Mouse (Mus musculus): Measurements from ENCODE around the gene Srbd1.

Srbd1 gene

DNA sequence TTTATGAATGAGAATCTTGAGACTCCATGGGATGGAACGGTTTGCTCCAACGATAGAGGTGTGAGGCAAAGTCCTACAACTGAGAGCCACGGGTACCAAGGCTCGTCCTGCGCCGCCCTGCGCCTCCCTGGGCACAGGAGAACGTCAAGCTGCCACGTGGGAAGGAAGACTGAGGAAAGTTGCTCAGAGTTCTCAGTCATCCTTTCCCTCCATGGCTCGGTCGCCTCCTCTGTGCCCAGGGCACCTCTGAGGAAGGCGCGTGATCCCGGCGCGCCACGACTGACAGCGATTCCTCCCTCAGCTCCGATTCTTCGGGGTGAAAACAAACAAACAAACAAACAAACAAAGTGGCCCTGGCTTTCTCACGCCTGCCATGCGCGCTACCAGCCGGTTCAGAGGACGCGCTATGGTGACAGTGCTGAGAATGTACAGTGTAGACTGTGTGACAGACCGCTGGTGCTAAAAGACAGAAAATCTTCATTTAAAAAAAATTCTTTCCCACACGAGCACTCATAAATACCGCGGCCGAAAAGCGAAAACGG lies 367 bp downstream of the Srbd1 start:
- peak in 1 of 2 experiments; percentile 17 for DNase-seq (ENCODE audit: low spot score in 2 of 2)

DNA sequence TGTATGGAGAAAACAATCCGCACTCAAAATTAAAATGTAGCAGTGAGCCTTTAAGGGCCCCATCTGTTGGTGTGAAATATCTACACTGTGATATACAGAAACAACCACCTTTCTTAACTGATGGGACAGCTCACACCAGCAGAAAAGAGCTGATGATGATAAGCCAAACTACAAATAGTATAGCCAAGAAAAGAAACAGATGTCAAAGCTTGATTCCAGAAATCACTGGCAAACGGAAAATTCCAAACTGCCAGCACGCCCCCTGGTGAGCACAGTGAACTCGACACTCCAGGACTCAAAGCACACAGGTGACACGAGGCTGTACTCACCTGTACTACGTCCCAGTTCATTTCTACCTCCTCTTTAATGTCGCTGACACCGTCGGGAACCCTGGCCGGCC lies 9.1 kb downstream of the Srbd1 start:
- DNase-seq (ENCODE audit: low spot score in 2 of 2) = peak in 1 of 2 experiments; percentile 23

DNA sequence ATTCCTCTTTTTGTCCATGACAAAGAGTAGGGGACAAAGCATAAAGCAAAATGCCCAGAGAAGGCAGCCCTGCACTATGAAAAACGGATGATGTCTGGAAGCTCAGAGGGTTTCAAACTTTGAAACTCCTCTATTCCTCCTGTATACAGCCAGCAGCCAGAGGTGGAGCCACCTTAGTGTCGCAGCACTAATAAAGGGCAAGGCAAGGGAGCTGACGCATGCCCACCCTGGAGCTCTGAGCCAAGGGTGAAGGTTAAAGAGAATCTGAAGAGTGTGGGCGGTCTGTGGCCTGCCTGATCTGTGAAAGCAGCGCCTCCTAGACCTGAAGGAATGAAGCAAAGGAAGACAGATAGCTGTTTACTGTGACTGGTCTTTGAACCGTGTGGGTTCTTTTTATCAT lies 10.5 kb downstream of the Srbd1 start:
- DNase-seq (ENCODE audit: low spot score in 2 of 2) = no peak

DNA sequence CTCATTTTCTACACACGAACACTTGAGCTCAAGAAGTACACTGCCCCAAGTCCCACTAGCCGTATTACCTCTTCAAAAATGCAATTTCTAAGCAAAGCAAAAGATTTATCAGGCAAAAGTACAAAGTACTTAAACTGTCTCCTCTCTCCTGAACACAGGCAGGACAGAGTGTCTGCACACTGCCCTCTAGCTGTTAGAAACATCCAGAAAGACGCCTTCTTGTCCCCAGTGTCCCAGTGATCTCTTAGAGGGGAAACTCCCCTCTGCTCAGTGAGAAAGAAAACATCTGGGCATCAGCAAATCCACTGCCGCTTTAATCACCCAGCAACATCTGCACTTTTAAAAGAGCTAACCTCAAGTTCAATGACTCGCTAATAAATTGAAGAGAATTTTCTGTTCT lies 12.4 kb downstream of the Srbd1 start:
- no peak for DNase-seq (ENCODE audit: low spot score in 2 of 2)

DNA sequence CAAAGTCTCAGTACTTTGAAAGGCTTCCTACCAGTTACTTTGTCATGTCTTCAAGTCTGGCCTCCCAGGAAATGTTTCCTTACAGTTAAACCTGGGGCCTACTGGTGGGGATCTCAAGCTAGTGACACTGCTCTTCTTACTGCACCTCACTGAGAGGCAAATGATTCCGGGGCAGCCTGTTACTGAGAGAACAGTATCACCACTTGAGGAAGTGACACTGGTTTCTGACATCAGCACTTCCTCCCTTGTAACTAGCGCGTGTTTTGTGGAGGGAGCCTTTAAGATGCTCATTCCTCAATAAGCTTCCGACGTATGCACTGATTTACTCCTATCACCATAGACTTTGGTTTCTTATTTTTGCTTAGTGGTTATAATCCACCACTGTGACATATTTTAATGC lies 16.8 kb downstream of the Srbd1 start:
- DNase-seq (ENCODE audit: low spot score in 2 of 2) = no peak

DNA sequence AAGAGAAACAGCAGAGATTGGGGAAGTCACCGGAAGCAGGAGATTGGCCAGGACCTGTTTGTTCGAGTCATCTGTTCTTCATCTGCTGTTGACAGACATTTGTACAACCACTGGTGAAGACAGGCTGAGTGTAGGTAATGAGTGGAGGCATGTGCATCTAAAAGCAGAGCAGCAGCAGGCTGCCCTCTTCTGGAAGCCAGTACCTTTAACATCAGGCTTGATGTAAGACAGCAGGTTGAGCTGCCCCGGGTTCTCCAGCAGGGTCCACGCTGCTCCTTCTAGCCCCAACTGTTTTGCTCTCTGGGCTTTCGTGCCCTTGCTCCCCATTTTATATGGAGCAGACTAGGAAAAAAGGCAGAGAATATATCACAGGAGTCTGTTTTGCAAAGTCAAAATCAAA lies 19.1 kb downstream of the Srbd1 start:
- DNase-seq (ENCODE audit: low spot score in 2 of 2) = no peak

DNA sequence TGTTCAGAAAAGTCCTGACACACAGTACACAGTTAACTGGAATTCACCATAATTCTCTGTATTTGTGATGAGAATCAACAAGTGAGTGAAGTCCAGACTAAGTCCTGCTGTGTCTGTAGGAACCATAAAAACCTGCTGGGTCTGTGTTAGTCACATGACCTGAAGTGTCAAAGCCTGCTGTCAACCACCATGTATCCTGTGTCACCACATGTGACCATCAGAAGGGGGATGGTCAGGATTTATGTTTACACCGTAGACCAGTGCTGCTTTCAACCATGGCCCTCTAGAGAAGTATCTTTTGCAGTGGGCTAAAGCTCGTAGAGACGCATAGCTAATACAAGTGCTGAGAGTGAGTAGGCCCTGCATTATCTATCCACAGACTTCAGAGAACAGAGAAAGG lies 21.8 kb downstream of the Srbd1 start:
- no peak for DNase-seq (ENCODE audit: low spot score in 2 of 2)

DNA sequence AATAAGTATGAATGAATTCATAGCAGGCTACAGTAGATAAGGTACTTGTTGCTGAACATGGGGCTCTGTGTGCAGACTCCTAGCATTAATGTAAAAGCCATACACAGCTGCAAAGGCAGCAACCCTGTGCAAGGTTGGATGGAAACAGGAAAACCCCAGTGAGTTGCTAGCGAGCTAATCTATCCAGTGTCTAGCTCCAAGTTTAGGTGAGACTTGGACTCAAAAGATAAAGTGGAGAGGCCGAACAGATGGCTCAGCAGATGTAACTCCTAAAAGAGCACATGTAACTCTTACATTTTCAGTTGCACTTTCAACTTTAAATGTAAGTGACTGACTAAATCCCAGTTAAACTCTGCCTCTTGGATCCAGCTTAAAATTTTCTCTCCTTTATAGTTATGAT lies 48.1 kb downstream of the Srbd1 start:
- peak; percentile 7 to 45 for DNase-seq (ENCODE audit: low spot score in 2 of 2)

DNA sequence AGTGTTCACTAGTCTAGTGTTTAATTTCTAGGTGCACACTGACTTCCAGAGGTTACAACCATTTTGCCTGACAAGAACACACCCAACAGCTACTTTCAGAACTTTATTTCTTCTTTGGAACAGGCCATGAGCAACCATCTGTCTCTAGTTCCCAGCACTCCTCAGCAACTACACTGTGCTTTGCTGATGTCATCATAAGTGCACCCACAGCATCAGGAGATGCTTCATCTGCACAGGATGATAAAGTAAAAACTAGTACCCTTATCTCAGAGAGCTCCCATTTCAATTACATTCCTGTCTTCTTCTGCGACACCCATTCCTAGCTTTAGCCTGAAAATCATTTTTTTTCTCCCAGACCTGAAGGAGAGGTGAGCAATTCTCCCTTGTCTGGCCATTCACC lies 51.9 kb downstream of the Srbd1 start:
- no peak for DNase-seq (ENCODE audit: low spot score in 2 of 2)

DNA sequence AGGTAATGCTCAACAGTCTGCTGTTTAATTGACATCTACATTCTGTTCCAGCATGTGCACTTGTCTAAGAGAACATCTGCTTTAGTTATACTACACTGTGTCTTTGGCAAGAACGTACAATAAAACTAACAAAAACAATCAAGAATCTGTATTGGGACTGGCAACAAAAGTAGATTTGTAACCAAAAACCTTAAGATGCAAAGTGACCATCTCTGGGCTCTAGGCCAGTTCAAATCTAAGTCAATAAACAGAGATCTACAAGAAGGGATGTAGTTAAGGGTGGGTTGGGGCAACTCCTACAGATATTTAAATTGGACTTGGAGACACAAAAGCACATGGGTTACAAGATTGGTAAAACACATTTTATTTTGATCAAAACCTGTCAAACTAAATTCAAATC lies 53.3 kb downstream of the Srbd1 start:
- DNase-seq (ENCODE audit: low spot score in 2 of 2) = no peak

DNA sequence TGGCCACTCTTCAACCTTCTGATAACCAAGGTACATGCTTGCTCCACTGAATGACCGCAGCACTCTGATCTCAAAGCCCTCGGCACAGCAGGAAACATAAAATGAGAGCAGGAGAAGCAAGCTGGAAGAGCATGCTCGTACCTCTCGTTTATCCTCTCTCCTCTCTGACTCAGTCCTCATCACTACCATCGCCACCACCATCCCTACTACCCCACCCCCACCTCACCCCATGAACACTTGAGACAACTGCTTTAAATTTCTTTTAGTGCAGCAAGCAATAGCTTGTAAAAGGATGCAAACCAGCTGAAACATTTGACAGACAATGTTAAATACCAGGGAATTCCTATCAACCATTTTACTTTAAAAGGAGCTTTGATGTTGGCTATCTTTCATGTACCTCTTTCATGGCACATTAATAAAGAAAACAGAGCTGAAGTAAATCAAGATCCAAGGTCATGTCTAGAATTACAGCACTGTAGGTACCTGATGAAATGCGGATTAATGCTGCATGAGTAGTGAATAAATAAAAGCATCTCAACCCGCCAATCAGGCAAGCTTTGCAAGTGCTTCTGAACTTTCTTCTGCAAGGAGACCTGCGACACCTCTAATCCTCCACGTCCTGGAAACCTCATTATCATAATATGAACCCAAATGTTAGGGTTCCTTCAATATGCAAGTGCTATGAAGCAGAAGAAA lies 54.9 kb downstream of the Srbd1 start:
- no peak for DNase-seq (ENCODE audit: low spot score in 2 of 2)

DNA sequence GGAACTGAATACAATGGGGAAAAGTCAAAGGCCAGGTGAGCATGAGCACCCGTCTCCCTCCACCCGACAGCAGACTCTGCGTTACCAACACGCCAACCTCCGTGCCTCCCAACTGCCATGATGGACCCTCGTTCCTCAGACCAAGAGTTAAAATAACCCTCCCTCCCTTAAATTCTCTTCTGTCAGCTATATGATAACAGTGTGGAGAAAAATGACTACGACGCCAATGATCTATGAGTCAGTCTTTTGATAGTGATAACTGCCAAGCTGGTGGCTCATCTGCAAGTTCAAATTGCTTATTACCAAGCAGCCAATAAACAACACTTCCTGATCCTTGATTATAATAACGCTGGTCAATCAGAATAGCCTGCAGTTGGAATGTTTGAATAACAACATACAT lies 57.1 kb downstream of the Srbd1 start:
- DNase-seq (ENCODE audit: low spot score in 2 of 2) = no peak

DNA sequence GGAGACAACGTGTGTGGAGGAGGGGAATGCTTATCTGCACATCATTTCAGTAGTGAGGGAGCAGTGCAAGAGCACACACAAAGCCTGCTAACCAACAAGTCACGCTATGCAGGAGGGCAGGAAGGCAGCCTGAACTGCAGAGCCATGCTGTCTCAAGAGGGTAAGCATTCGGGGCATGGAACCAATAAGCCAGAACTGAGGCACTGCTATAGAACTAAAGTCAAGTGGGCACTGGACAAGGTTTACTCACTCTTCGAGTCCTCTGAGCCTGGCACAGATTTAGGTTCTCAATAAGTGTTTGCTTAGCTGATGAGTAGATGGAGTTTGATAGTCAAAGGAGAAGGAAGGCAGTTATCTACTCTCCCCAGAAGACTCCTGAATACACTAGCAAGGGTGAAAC lies 58.8 kb downstream of the Srbd1 start:
- no peak for DNase-seq (ENCODE audit: low spot score in 2 of 2)

DNA sequence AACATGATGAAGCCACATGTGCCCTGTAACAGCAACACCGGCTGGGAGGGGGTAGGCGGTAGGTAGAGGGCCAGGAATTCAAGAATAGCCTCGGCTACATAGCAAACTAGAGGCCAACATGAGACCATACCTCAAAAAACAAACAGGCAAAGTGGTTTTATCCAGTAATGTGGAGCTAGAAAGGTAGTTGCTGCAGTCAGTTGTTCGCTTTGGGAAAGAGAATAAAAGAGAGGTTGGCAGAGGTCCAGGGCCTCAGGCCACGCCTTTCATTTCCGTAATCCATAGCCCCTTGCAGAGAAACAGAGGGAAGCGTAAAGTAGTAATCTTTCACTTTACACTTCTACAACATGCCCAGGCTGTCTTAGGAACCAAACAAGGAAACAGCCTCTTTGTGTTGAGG lies 61.8 kb downstream of the Srbd1 start:
- no peak for DNase-seq (ENCODE audit: low spot score in 2 of 2)

DNA sequence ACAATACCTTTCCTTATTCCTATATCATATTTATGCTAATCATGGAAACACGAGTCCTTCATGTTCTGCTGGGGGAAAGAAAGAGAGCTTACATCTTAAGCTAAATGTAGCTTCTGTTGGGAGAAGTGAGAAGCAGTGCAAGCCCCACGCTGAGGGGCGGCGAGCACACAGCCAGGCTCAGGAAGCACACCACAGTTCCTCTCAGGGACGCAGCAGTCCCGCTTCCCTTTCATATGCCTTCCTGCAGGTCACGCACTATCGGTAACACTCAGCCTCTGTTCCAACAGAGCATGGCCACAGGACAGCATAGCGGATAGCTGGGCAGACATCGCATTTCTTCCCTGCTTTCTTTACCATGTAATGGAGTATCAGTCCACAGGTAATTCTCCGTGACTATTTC lies 66.9 kb downstream of the Srbd1 start:
- no peak for DNase-seq (ENCODE audit: low spot score in 2 of 2)

DNA sequence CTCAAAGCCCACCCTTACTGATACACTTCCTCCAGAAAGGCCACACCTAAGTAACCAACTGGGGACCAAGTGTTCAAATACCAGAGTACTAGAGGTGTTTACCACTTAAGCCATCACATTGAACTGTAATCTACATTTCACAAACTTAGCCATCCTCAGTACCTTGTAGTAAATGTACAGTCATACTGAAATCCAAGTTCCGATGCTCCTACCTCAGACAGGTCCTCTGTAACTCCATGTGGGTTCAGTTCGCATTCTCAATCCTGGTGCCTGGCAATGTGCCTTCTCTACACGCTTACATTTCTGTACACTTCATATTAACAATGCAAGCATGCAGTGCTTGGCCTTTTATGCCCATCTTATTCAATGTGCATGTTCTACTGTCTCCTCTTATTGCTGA lies 77.5 kb downstream of the Srbd1 start:
- DNase-seq (ENCODE audit: low spot score in 2 of 2) = no peak

DNA sequence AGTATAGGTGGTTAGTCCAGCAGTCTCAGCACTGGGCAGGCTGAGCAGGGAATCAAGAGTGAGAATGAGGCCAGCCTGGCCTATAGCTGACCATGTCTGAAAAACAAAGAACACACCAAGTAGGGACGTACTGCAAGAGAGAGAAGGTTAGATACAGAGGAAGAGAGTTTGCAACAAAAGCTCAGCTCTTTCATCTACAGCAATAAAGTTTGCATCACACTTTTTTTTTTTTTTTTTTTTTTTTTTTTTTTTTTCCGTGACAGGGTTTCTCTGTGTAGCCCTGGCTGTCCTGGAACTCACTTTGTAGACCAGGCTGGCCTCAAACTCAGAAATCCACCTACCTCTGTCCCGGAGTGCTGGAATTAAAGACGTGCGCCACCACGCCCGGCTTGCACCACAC lies 79.1 kb downstream of the Srbd1 start:
- DNase-seq (ENCODE audit: low spot score in 2 of 2) = no peak

DNA sequence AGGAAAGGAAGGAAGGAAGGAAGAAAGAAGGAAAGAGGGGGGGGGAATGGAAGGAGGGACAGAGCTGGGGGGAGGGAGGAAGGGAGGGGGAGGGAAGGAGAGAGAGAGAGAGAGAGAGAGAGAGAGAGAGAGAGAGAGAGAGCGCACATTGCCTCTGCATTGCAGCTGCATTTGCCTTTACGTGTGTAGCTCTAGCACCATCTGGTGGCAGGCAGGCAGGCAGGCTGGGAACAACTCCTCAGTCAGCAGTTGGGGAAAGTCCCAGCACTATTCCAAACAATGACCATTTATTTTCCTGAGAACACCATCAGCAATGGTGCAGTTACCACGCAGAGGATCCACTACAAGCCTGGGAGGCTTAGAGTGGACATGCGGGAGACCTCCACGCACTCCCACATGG lies 81.5 kb downstream of the Srbd1 start:
- peak; percentile 58 to 63 for DNase-seq (ENCODE audit: low spot score in 2 of 2)

DNA sequence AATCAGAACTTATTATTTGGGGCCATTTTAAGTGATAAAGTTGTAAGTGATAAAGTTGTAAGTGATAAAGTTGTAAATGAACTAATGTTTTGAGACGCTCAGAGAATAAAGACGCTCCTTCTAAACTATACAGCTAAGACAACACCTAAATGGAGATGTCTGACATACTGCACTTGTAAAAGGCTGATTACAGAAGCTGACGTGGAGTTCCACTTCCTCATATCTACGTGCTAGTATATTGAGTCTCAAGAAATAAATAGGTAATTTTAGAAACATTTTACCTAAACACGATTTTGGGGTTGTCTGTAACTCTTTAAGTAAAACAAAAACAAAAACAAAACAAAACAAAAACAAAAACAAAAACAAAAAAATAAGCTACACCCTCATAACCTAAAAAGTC lies 84.1 kb downstream of the Srbd1 start:
- DNase-seq (ENCODE audit: low spot score in 2 of 2) = no peak

DNA sequence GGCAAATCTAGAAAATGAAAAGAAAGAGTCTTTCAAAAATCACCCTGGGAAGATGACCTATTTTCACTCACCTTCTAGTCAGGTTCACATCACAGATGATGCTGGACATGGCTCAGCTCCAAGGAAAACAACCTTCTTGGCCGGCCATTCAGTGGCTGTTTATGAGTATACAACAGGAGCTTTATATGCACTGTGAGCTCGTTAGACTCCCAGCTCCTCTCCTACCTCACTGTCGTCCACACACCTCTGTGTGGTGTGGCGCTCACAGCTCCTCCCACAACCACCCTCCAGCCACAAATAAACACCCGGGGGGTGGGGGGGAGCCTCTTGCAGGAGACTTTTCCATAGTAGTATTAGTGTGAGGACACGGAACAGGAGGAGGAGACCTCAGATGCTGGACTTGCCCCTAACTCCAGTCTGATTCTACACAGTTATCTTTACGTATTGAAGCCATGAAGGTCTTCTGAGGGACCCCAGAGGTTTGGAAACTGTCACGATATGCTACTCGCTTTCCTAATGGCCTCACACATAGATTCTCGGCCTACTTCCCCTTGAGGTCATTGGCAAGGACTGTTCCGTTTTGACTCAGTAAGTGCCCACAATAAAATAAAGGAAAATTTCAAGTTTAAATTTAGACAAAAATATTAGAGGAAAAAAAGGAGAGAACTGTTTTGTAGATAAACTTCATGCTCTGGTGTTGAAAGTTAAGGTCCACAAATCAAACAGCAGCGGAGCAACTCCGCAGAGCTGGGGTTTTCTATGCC lies 104.6 kb downstream of the Srbd1 start:
- DNase-seq (ENCODE audit: low spot score in 2 of 2) = no peak

DNA sequence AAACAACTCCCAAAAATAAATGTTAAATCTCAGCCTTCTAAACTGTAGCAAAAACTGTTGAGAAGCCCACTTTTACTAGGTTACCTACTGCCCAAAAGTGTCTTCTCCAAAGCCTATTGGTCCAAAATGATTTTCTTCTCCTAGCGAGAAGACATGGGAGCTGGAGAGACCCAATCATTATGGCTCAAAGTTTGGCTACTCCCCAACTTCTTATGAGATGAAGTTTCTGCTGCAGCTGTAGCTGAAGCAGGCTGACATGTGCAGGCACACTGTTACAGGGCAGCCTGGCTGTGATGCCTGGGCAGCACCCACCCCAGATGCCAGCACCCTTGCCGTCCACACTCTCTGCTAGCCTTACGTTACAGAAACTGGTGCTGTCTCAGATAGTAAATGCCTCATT lies 105.2 kb downstream of the Srbd1 start:
- no peak for DNase-seq (ENCODE audit: low spot score in 2 of 2)

DNA sequence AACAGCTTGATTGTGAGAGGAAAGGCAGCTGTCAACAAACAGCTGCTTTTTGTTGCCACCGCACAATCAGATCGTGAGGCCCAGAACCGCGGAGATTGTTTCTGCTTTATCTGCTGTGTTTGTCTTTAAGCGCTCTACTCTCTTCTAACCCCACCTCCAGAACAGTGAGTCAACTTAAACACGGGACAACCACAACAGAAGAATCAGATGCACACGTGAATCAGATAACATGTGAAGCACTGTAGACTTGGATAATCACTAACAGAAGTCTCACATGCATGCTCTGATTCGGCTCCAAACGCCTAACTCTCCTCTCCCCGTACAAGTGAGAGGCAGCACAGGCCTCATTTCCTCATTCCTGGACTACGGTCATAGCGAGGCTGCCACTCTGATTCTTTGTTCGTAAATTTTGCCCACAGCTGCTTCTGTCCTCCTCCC lies 106.7 kb downstream of the Srbd1 start:
- no peak for DNase-seq (ENCODE audit: low spot score in 2 of 2)

DNA sequence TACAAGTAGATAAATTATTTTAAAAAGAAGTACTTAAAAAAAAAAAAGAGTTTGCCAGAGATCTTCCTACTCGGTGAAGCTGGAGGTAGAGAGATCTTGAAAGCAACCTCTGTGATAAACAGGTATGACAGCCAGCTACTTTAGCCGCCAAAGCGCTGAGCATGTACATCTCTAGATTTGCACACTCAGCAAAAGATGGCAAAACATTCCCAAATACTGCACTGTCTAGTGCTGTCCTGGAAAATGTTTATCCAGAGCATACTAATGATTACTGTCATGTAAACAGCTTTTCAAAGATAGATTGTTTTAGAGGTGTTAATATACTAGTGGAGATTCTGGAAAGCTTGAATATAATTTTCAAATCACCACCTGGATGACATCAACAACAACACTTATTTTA lies 109.4 kb downstream of the Srbd1 start:
- DNase-seq (ENCODE audit: low spot score in 2 of 2) = no peak
